Mouse (Mus musculus): Measurements from ENCODE around the gene Vwc2l.

Vwc2l gene

GRCm38 (mm10) chr1:70911235-70911634 lies 185.7 kb downstream of the Vwc2l start:
- in situ Hi-C loops (cut with MboI), result no loop called here

GRCm38 (mm10) chr1:70913071-70913470 lies 187.6 kb downstream of the Vwc2l start:
- in situ Hi-C loops (cut with MboI), result no loop called here

GRCm38 (mm10) chr1:70918173-70919036 lies 192.9 kb downstream of the Vwc2l start:
- in situ Hi-C loops (cut with MboI), result no loop called here

GRCm38 (mm10) chr1:70933016-70933415 lies 207.5 kb downstream of the Vwc2l start:
- in situ Hi-C loops (cut with MboI), result no loop called here
